10 mouse cellular contexts compared by ENCODE assay signal in the genomic region with DNA sequence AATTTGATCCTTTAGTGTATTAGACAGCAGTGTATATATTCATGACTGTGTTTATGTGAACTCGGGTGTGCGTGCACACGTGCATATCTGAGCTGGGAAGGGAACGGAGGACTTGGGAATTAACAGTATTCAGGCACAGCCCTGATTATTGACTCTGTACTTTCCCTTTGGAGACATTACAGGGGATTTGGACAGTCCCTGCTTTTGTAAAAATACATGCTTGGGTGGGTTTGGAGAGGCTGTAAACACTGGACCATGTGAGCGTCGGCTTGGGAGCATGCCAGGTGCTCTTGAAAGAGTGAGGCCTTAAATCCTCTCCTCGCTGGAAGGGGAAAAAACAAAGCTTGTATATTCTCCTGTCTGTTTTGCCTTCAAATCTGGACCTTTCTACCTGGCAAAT.
DNase-seq lines count a peak whose midpoint lies in the region; ATAC-seq and TF ChIP-seq lines count a peak whose summit lies in the region.
"Had no signal": no experiment of that assay in that cellular context is flagged by ENCODE, and none has a peak within 500 bp of the region (broad histone marks: within the 10 kb centered on the region; RNA-seq: fewer than 3 reads in every experiment).

No protein-coding gene starts in this region.

- no peak for ATAC-seq in hindbrain, embryonic 14.5 days (ENCODE audit: low FRiP score)
- no peak for ATAC-seq in hindbrain, embryonic 12.5 days (ENCODE audit: low FRiP score)
- ATAC-seq in forebrain, postnatal 0 days = 0 out of 2 replicates have a peak, but pooled peaks have one; percentile 32
- no peak for ATAC-seq in frontal cortex, adult (ENCODE audit: low TSS enrichment)
- no peak for ATAC-seq in cerebellum, adult (ENCODE audit: insufficient number of reproducible peaks, low FRiP score, low TSS enrichment)

- no peaks in the 10 kb centered on the region for H3K36me3 ChIP-seq in hindbrain, embryonic 14.5 days (replicated peaks; ENCODE audit: control insufficient read depth, insufficient read depth)
- no peaks in the 10 kb centered on the region for H3K36me3 ChIP-seq in hindbrain, embryonic 12.5 days
- H3K36me3 ChIP-seq in forebrain, postnatal 0 days (ENCODE audit: insufficient read depth) = no peaks in the 10 kb centered on the region

- no peaks in the 10 kb centered on the region for H3K4me1 ChIP-seq in hindbrain, embryonic 14.5 days (replicated peaks; ENCODE audit: control insufficient read depth, insufficient read depth, low read length)
- 0 out of 2 replicates have a peak, but pooled peaks cover 10% of the 10 kb centered on the region for H3K4me1 ChIP-seq in hindbrain, embryonic 12.5 days
- H3K4me1 ChIP-seq in forebrain, postnatal 0 days (ENCODE audit: insufficient read depth) = no peaks in the 10 kb centered on the region

- H3K9ac ChIP-seq in hindbrain, embryonic 14.5 days = no peak overlapping the region
- no peak overlapping the region for H3K9ac ChIP-seq in hindbrain, embryonic 12.5 days
- H3K9ac ChIP-seq in forebrain, postnatal 0 days = no peak overlapping the region

- H3K4me2 ChIP-seq in hindbrain, embryonic 14.5 days (replicated peaks) = no peak overlapping the region
- no peak overlapping the region for H3K4me2 ChIP-seq in hindbrain, embryonic 12.5 days (replicated peaks)
- no peak overlapping the region for H3K4me2 ChIP-seq in forebrain, postnatal 0 days (ENCODE audit: low read depth)

- H3K4me3 ChIP-seq in hindbrain, embryonic 14.5 days (replicated peaks; ENCODE audit: low read length) = no peak overlapping the region
- no peak overlapping the region for H3K4me3 ChIP-seq in hindbrain, embryonic 12.5 days
- H3K4me3 ChIP-seq in forebrain, postnatal 0 days (ENCODE audit: low read depth, low read length) = no peak overlapping the region
- H3K4me3 ChIP-seq: erythroblast, embryonic 14.5 days; myocyte had no signal

- no peaks in the 10 kb centered on the region for H3K9me3 ChIP-seq in hindbrain, embryonic 14.5 days (ENCODE audit: control insufficient read depth, low read length)
- no peaks in the 10 kb centered on the region for H3K9me3 ChIP-seq in hindbrain, embryonic 12.5 days (replicated peaks)
- H3K9me3 ChIP-seq in forebrain, postnatal 0 days (ENCODE audit: low read length) = no peaks in the 10 kb centered on the region

- H3K27me3 ChIP-seq in hindbrain, embryonic 14.5 days (ENCODE audit: control insufficient read depth, insufficient read depth, low read length) = no peaks in the 10 kb centered on the region
- no peaks in the 10 kb centered on the region for H3K27me3 ChIP-seq in hindbrain, embryonic 12.5 days
- no peaks in the 10 kb centered on the region for H3K27me3 ChIP-seq in forebrain, postnatal 0 days (ENCODE audit: insufficient read depth, low read length)

- WGBS in hindbrain, embryonic 14.5 days = 51% methylated on average over 7 of the region's 7 CpGs
- WGBS in hindbrain, embryonic 12.5 days = 74% methylated on average over 7 of the region's 7 CpGs
- WGBS in forebrain, postnatal 0 days = 22% methylated on average over 7 of the region's 7 CpGs

- DNase-seq in hindbrain, embryonic 14.5 days (ENCODE audit: low spot score) = peak; percentile 57
- peak; percentile 47 for DNase-seq in NIH3T3 (ENCODE audit: low read depth)
- DNase-seq in forebrain, postnatal 0 days = peak; percentile 62
- peak; percentile 20 for DNase-seq in lung, postnatal 10 days
- no peak for DNase-seq in cerebellum, adult 8-10 months

- no peak overlapping the region for H3K27ac ChIP-seq in hindbrain, embryonic 14.5 days
- H3K27ac ChIP-seq in hindbrain, embryonic 12.5 days = no peak overlapping the region
- H3K27ac ChIP-seq in forebrain, postnatal 0 days (ENCODE audit: low read depth, low read length) = no peak overlapping the region

- no peak for TF ChIP-seq CTCF in forebrain, postnatal 0 days (IDR thresholded peaks at IDR 0.05; ENCODE audit: low read depth)
